ENCODE assay signal across 9 mouse cellular contexts in the genomic region with DNA sequence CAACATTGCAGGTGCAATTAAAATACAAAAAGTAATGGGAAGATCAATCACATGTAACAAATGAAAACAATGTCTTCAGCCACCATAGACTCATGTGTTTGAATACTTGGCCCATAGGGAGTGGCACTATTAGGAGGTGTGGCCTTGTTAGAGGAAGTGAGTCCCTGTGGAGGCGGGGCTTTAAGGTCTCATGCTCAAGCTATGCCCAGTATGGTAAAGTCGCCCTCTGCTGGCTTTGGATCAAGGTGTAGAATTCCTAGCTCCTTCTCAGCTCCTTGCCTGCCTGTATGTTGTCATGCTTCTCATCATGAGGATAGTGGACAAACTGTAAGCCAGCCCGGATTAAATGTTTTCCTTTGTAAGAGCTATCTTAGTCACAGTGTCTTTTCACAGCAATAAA. TPM values are rescaled to one million over a fixed set of nuclear protein-coding genes. Genes with fewer than 3 reads are reported as not detected.
A peak's percentile ranks its signal among the peaks of the same experiment; 100 is the strongest.
DNase-seq lines count a peak whose midpoint lies in the region; ATAC-seq lines count a peak whose summit lies in the region.
"Had no signal": no experiment of that assay in that cellular context is flagged by ENCODE, and none has a peak within 500 bp of the region (broad histone marks: within the 10 kb centered on the region; RNA-seq: fewer than 3 reads in every experiment).

No protein-coding gene starts in this region.

- H3K9ac ChIP-seq in midbrain, embryonic 13.5 days (replicated peaks): no peak overlapping the region
- H3K9ac ChIP-seq: limb, embryonic 12.5 days had no signal

- no peaks in the 10 kb centered on the region for H3K9me3 ChIP-seq in midbrain, embryonic 13.5 days
- H3K9me3 ChIP-seq: limb, embryonic 12.5 days had no signal

- no peaks in the 10 kb centered on the region for H3K4me1 ChIP-seq in midbrain, embryonic 13.5 days (replicated peaks)
- H3K4me1 ChIP-seq: limb, embryonic 12.5 days had no signal

- peaks cover 81% of the 10 kb centered on the region for H3K36me3 ChIP-seq in midbrain, embryonic 13.5 days

- intact Hi-C loops in left cerebral cortex, postnatal 4 days (cut with DNase I): no loop called here
- intact Hi-C loops in left cerebral cortex, postnatal 14 days (cut with DNase I): no loop called here

- H3K4me2 ChIP-seq in midbrain, embryonic 13.5 days (replicated peaks): no peak overlapping the region
- H3K4me2 ChIP-seq: limb, embryonic 12.5 days had no signal

- no peak overlapping the region for H3K27ac ChIP-seq in midbrain, embryonic 13.5 days
- H3K27ac ChIP-seq: limb, embryonic 12.5 days had no signal

- no peak for ATAC-seq in midbrain, embryonic 13.5 days

- H3K4me3 ChIP-seq in midbrain, embryonic 13.5 days (replicated peaks): no peak overlapping the region
- H3K4me3 ChIP-seq: limb, embryonic 12.5 days had no signal

- peak; percentile 4 for DNase-seq in left cerebral cortex, postnatal 4 days
- DNase-seq in left cerebral cortex, adult 18-20 months (ENCODE audit: low spot score in 2 of 2): no peak
- peak; percentile 94 for DNase-seq in ZHBTc4 (ENCODE audit: low read depth, low spot score)
- peak; percentile 20 to 47 for DNase-seq in kidney, postnatal 4 days
- DNase-seq in spleen, postnatal 4 days (ENCODE audit: low spot score in 2 of 2): peak; percentile 43 to 70
- no peak for DNase-seq in cerebellum, postnatal 36 days
- DNase-seq in left cerebral cortex, postnatal 14 days (ENCODE audit: low spot score in 2 of 2): no peak

- H3K27me3 ChIP-seq in midbrain, embryonic 13.5 days: no peaks in the 10 kb centered on the region
- H3K27me3 ChIP-seq: limb, embryonic 12.5 days had no signal

- 81% methylated on average over 3 of the region's 3 CpGs for WGBS in midbrain, embryonic 13.5 days

RNA-seq across cellular contexts. Expression of a gene that starts 27.4 kb away (rescaled TPM):
- total RNA-seq in left cerebral cortex, postnatal 4 days (2021): 10 to 100 TPM; 42.1 to 44.1 TPM
- total RNA-seq in left cerebral cortex, adult 18-20 months (2021): 10 to 100 TPM; 44.0 to 47.1 TPM
- polyA plus RNA-seq in midbrain, embryonic 13.5 days (2015; fragmentation: Nextera tagmentation; extraction: Ambion mirVana): 28.2 and 29.1 TPM in 2 replicates
- total RNA-seq in left cerebral cortex, postnatal 14 days (2021): 10 to 100 TPM; 47.6 to 48.1 TPM

RNA-seq across cellular contexts. Expression of a gene that starts 35.4 kb away (rescaled TPM):
- total RNA-seq in left cerebral cortex, postnatal 4 days (2021): 10 to 100 TPM; 12.4 to 12.5 TPM
- total RNA-seq in left cerebral cortex, adult 18-20 months (2021): 1 to 10 TPM; 8.7 to 9.7 TPM
- 13.4 and 13.8 TPM in 2 replicates for polyA plus RNA-seq in midbrain, embryonic 13.5 days (2015; fragmentation: Nextera tagmentation; extraction: Ambion mirVana)
- total RNA-seq in left cerebral cortex, postnatal 14 days (2021): 10 to 100 TPM; 10.1 to 10.4 TPM

RNA-seq across cellular contexts. Expression of a gene that starts 49.5 kb away (rescaled TPM):
- total RNA-seq in left cerebral cortex, postnatal 4 days (2021): 10 to 100 TPM; 58.8 to 68.5 TPM
- total RNA-seq in left cerebral cortex, adult 18-20 months (2021): 10 to 100 TPM; 36.7 to 44.2 TPM
- 46.9 and 49.0 TPM in 2 replicates for polyA plus RNA-seq in midbrain, embryonic 13.5 days (2015; fragmentation: Nextera tagmentation; extraction: Ambion mirVana)
- 10 to 100 TPM; 48.7 to 53.3 TPM for total RNA-seq in left cerebral cortex, postnatal 14 days (2021)

RNA-seq across cellular contexts. Expression of a gene that starts 51.0 kb away (rescaled TPM):
- total RNA-seq in left cerebral cortex, postnatal 4 days (2021): 10 to 100 TPM; 16.7 to 19.1 TPM
- 10 to 100 TPM; 16.7 to 17.1 TPM for total RNA-seq in left cerebral cortex, adult 18-20 months (2021)
- 20.4 and 21.5 TPM in 2 replicates for polyA plus RNA-seq in midbrain, embryonic 13.5 days (2015; fragmentation: Nextera tagmentation; extraction: Ambion mirVana)
- 10 to 100 TPM; 20.4 to 21.3 TPM for total RNA-seq in left cerebral cortex, postnatal 14 days (2021)

Comparison
In these comparisons a context has a peak if more than half of its experiments do, and no peak if none do; other contexts are left out.
1. DNase-seq: peak in left cerebral cortex, postnatal 4 days (single experiment), ZHBTc4 (single experiment), kidney, postnatal 4 days (2 of 2) and spleen, postnatal 4 days (2 of 2); none in left cerebral cortex, adult 18-20 months (0 of 2), cerebellum, postnatal 36 days (0 of 2) and left cerebral cortex, postnatal 14 days (0 of 2).